Mouse (Mus musculus): Measurements from ENCODE around the gene Tnfaip2. TPM values are rescaled to one million over a fixed set of nuclear protein-coding genes. Genes with fewer than 3 reads are reported as not detected.

Tnfaip2 gene
- polyA plus RNA-seq, 1 experiment from 2014 or later = 9.0 TPM

DNA sequence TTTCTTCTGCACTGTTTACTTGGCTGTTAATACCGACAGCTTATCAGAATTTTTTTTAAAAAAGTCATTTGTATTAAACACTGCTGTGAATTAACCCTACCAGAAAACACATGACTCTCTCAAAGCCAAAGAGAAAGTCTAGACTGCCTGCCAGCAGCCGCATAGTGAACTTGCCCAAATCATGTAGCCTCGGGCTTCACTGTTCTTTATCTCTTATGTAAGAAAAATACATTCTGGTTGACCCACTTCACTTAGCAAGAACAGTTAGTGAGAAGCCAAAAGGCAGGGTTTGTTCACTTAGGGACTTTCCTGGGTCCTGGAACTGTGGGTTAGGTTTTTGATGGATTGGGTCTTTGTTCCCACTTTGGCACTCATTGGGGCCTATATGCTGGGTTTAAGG is 29.5 kb downstream of the Tnfaip2 start:
- DNase-seq (ENCODE audit: low spot score) = no peak

DNA sequence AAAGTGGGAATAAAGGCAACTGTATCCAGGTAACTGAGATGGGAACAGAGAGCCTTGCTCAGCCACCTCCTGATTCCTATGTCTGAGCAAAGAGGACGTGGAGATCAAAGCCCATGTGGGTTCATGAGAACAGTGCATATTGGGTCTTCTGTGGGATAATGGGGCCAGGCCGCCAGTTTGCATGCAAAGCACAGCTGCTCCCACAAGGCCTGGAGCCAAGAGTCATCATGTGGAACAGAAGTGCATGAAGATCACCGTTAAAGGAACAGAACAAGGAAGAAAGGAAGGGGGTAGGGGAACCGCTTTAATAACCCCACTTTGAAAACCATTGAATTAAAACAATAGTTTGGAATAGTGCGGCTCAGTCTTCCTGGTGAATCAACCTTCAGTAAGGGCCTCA is 30.6 kb downstream of the Tnfaip2 start:
- DNase-seq (ENCODE audit: low spot score) = peak; percentile 26

DNA sequence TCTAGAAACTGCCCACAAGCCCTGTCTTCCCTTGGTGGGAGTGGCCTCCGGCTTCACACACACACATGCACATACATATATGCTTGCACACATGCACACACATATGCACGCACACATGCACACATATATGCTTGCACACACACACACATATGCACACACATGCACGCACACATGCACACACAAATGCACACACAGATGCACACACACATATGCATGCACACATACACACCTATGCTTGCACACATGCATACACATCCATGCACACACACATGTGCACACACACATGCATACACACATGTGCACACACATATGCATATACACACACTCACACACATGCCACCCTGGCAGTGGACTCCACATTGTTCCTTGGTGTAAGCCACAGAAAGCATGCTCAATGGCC is 32.1 kb downstream of the Tnfaip2 start:
- DNase-seq (ENCODE audit: low spot score) = no peak

DNA sequence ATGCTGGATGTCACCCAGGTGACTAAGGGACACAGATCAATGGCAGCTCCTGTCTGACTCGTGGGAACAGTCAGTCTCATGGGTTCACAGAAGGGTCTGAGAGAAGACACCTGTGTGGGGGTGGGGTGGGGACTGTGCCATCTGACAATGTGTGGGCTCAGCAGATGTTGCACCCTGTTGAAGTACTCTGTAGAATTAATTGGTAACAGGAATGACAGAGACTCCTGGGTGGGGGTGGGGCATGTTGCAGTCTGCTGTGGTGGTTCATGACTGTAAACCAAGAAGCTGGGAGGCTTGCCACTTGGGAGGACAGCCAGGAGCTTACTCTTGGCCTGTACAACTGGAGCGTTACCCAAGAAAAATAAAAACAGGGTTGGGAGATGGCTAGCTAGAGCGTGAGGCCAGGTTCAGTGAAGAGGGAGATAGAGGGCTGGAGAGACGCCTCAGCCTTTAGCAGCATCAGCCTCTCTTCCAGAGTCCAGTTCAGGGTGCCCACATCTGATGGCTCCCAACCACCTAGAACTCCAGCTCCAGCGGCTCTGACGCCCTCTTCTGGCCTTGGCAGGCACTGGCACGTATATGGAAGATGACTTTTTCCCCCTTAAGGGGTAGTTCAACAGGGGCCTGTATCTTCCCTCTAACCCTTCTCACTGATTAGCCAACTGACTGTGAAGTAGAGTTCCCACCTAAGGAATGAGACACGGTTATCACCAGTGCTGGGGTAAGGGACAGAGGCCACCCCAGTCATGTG is 32.8 kb downstream of the Tnfaip2 start:
- DNase-seq (ENCODE audit: low spot score) = peak; percentile 78

DNA sequence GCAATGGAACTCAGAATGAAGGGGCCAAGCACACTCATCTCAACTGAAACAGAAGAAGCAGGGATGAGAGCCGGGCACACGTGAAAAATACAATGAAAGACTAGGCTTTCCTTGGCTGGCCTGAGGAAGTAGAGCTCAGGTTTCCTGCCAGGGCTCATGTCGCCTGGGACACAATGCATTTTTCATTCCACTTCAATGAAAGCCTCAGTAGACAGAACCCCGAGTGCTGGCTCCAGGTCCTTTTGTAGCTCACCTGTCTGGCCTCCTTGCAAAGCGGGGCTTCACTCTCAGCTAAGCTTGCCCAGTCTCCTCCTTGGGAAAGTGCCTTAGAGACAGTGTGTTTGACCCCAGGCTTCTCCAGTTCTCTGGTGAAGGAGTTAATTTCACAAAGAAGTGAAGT is 36.7 kb downstream of the Tnfaip2 start:
- no peak for DNase-seq (ENCODE audit: low spot score)

GRCm38 (mm10) chr12:111479917-111480316 is 37.6 kb downstream of the Tnfaip2 start:
- DNase-seq (ENCODE audit: low spot score) = peak; percentile 57

DNA sequence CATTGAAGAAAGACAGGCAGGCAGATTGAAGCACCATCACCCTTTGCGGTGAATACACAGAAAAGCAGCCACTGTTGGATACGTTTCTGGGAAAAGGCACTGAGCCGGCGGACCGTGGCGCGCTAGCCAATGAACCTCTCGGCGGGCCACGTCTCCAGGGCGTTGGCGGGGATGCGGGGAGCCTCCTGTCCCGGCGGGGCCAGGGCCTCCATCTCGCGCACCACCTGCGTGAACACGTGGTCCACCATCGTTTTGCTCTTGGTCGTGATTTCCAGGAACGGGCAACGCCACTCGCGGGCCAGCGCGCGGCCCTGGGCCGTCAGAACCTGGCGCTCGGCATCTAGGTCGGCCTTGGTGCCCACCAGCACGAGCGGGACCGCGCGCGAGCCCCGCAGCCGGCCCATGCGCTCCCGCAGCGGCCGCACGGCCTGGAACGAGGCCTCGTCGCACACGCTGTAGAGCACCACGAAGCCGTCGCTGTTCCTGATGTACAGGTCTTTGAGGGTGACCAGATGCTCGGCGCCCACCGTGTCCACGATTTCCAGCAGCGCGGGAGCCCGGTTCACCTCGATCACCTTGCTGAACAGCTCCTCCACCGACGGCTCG is 42.9 kb downstream of the Tnfaip2 start:
- DNase-seq (ENCODE audit: low spot score) = no peak

DNA sequence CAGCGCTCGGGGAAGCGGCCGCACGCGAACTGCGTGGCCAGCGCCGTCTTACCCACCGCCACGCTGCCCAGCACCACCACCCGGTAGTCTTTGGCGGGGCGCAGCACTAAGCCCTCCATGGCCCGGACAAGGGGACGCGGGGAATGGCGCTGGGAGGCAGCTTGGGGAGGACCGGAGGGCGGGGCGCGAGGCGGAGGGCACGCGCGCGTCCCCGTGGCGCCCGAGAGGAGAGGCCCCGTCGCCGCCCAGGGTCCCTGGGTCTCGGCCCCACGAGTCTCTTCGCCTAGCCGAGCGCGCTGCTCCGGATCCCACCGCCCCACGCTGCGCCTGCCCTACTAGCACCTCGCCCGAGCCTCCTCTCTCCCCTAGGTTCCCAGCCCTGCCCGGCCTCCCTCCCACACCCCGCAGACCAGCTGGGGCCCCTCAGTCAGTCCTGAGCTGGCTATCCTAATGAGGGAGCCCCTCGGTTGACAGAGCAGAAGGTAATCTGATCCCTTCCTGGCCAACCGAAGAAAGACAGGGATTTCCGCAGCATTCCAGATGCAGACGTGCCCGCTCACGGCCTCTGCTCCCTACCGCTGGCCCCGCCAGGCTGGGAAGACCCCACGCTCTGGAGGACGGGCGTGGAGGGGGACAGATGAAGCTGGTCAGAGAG is 43.5 kb downstream of the Tnfaip2 start, which contains the start of gene Gm266:
Gene Gm266, minus strand, starts transcription at position 172 of the 655 bp plus-strand sequence.
- no peak for DNase-seq (ENCODE audit: low spot score)

DNA sequence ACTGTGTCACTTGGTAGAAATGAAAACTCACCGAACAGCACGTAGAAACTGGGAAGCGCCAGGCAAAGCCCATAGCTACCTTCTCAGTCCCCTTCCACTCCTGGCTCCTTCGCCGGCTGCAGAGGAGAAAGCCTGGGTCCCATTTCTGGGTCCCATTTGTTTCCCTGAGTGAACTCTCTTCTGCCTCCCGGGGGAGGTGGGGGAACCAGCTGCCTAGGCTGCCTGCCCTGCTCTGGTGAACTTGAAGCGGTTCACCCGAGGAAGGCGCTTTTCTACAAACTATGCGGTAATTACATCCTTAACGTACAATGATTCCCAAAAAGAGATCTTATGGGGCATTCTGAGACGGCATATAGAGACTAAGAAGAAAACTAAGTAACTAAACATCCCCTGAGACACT is 44.2 kb downstream of the Tnfaip2 start:
- DNase-seq (ENCODE audit: low spot score) = no peak

- no peak for DNase-seq (ENCODE audit: low spot score)
Measured at GRCm38 (mm10) chr12:111489261-111489865, 47.1 kb downstream of the Tnfaip2 start.

- DNase-seq (ENCODE audit: low spot score) = no peak
Measured at GRCm38 (mm10) chr12:111494931-111495330, 52.7 kb downstream of the Tnfaip2 start.

DNA sequence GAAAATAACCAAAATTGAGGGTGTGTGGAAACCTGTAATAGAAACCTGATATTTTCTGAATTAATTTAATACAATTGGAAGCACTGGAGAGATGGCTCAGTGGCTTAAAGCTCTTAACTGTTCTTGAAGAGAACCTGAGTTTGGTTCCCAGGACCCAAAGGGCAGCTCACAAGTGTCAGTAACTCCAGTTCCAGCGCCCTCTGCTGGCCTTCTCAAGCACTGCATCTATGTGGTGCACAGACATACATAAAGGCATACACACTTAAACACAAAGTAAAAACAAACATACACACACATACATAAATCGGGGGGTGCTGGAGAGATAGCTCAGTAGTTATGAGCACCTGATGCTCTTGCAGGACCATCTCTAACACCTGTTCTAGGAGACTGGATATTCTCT is 54.8 kb downstream of the Tnfaip2 start:
- no peak for DNase-seq (ENCODE audit: low spot score)

DNA sequence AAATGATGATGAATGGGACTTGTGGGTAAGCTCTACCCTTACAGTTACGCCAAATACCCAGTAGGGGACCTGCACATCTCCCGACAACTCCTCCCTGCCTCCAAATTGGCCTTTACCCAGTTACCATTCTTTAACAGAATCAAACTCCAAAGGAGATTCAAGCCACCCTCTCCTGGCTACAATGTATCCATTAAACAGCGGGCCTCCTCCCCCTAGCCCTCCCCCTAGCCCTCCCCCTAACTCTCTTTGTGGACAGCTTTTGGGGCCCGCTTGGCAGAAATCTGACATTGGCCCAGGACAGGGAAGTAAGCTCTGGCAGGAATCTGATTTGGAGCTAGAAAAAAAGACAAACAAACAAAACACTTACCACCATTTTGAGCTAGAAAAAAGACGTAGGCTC is 57.3 kb downstream of the Tnfaip2 start:
- no peak for DNase-seq (ENCODE audit: low spot score)

DNA sequence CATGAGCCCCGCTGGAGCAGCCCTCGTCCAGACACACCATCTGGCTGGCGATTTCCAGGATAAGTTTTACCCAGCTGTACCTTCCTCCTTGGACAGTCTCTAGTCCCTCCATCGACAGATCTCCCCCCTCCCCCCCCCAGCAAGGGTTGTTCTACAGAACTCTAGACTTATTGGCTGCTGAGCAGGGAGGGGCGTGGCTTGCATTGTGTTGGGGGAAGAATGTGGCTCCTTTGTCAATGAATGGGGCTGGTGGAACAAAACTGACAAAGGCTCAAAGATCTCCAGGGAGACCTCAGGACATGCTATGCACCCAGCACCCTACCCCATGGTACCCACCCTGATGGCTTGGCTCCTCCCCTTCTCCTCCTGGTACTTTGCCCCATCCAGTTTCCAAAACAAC is 58.5 kb downstream of the Tnfaip2 start:
- DNase-seq (ENCODE audit: low spot score) = no peak

DNA sequence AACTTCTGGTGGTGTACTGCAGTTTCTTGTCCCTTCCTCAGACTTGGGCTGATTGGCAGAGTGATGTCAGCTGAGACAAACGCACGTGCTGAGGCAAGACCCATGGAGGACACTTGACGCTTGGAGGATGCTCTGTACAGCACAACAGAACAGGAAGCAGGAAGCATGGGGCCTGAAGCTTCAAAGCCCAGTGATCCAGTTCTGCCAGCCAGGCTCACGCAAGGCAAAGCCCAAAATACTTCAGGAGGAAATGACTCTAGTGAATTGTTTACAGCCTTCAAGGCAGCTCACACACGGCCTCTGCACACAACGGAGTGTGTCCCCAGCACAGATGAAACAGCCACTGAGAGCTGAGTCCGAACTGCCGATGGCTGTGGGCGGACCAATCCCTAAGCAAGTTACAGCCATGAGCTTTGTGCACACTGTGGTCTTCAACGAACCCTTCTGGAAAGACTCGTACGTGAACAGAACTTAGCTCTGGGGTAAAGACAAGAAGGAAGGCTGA is 60.8 kb downstream of the Tnfaip2 start:
- DNase-seq (ENCODE audit: low spot score) = peak; percentile 15

- DNase-seq (ENCODE audit: low spot score) = no peak
Measured at GRCm38 (mm10) chr12:111503571-111503970, 61.3 kb downstream of the Tnfaip2 start.

Other genes with a start within 250 kb of the Tnfaip2 start
- 0.93 and 1.0 TPM in 2 replicates for gene Amn, start 171.4 kb upstream of the Tnfaip2 start, polyA plus RNA-seq (2015; fragmentation: Nextera tagmentation; extraction: Ambion mirVana)
- 4.3 and 4.9 TPM in 2 replicates for gene Cdc42bpb, start 64.8 kb upstream of the Tnfaip2 start, polyA plus RNA-seq (2015; fragmentation: Nextera tagmentation; extraction: Ambion mirVana)
- 4.8 and 5.9 TPM in 2 replicates for gene Lbhd2, start 35.7 kb upstream of the Tnfaip2 start, polyA plus RNA-seq (2015; fragmentation: Nextera tagmentation; extraction: Ambion mirVana)
- gene Exoc3l4, start 25.5 kb upstream of the Tnfaip2 start, polyA plus RNA-seq (2015; fragmentation: Nextera tagmentation; extraction: Ambion mirVana) = 25.3 and 33.2 TPM in 2 replicates
- gene Gm266, start 43.4 kb downstream of the Tnfaip2 start, polyA plus RNA-seq (2015; fragmentation: Nextera tagmentation; extraction: Ambion mirVana) = 20.6 and 21.1 TPM in 2 replicates
- 660 and 662 TPM in 2 replicates for gene Eif5, start 95.5 kb downstream of the Tnfaip2 start, polyA plus RNA-seq (2015; fragmentation: Nextera tagmentation; extraction: Ambion mirVana)
- 25.5 and 35.1 TPM in 2 replicates for gene Mark3, start 132.1 kb downstream of the Tnfaip2 start, polyA plus RNA-seq (2015; fragmentation: Nextera tagmentation; extraction: Ambion mirVana)
- 137 and 143 TPM in 2 replicates for gene Ckb, start 229.9 kb downstream of the Tnfaip2 start, polyA plus RNA-seq (2015; fragmentation: Nextera tagmentation; extraction: Ambion mirVana)
- 9.8 and 12.0 TPM in 2 replicates for gene Trmt61a, start 235.6 kb downstream of the Tnfaip2 start, polyA plus RNA-seq (2015; fragmentation: Nextera tagmentation; extraction: Ambion mirVana)